Mouse (Mus musculus) kidney, postnatal 36 days (tissue): ENCODE results near the gene Ropn1.

Experiments
- DNase-seq, 2 experiments: peaks; one replicate each; pipeline ENCODE4 v3.0.0; 2021 to 2022; ENCODE audit warnings: mixed read lengths in 2 of 2

Gene Ropn1

GRCm38 (mm10) chr16:34649621-34650020 lies at the start of gene Ropn1:
Ropn1 (plus strand) TSS chr16:34649921.
- DNase-seq = no peak

GRCm38 (mm10) chr16:34601954-34602353 lies 47.8 kb upstream of the Ropn1 start:
- no peak for DNase-seq

- no peak for DNase-seq
These were observed 46.6 kb upstream of the Ropn1 start for GRCm38 (mm10) chr16:34603076-34603475.

- DNase-seq = no peak
These were observed 45.9 kb upstream of the Ropn1 start for GRCm38 (mm10) chr16:34603854-34604253.

GRCm38 (mm10) chr16:34605679-34606078 lies 44.0 kb upstream of the Ropn1 start:
- DNase-seq = peak; percentile 54 to 63

- DNase-seq = no peak
These were observed 39.6 kb upstream of the Ropn1 start for GRCm38 (mm10) chr16:34610137-34610536.

GRCm38 (mm10) chr16:34614021-34614420 lies 35.7 kb upstream of the Ropn1 start:
- no peak for DNase-seq

- DNase-seq = no peak
These were observed 22.1 kb upstream of the Ropn1 start for GRCm38 (mm10) chr16:34627591-34627990.

GRCm38 (mm10) chr16:34628397-34628796 lies 21.3 kb upstream of the Ropn1 start:
- no peak for DNase-seq

GRCm38 (mm10) chr16:34635557-34635956 lies 14.2 kb upstream of the Ropn1 start:
- no peak for DNase-seq

GRCm38 (mm10) chr16:34643511-34644259 lies 6.0 kb upstream of the Ropn1 start:
- DNase-seq = peak in 1 of 2 experiments; percentile 5

GRCm38 (mm10) chr16:34653023-34653422 lies 3.3 kb downstream of the Ropn1 start:
- no peak for DNase-seq

GRCm38 (mm10) chr16:34657566-34657965 lies 7.8 kb downstream of the Ropn1 start:
- DNase-seq = peak in 1 of 2 experiments; percentile 11

- no peak for DNase-seq
These were observed 8.3 kb downstream of the Ropn1 start for GRCm38 (mm10) chr16:34657983-34658382.

GRCm38 (mm10) chr16:34658388-34658787 lies 8.7 kb downstream of the Ropn1 start:
- no peak for DNase-seq

GRCm38 (mm10) chr16:34664553-34664952 lies 14.8 kb downstream of the Ropn1 start:
- DNase-seq = no peak

GRCm38 (mm10) chr16:34667031-34667726 lies 17.5 kb downstream of the Ropn1 start:
- peak; percentile 69 to 79 for DNase-seq

GRCm38 (mm10) chr16:34668341-34668740 lies 18.6 kb downstream of the Ropn1 start:
- no peak for DNase-seq

- DNase-seq = no peak
These were observed 22.2 kb downstream of the Ropn1 start for GRCm38 (mm10) chr16:34671966-34672365.

GRCm38 (mm10) chr16:34672822-34673221 lies 23.1 kb downstream of the Ropn1 start:
- no peak for DNase-seq

- DNase-seq = no peak
These were observed 24.6 kb downstream of the Ropn1 start for GRCm38 (mm10) chr16:34674365-34674764.

GRCm38 (mm10) chr16:34681823-34682222 lies 32.1 kb downstream of the Ropn1 start:
- DNase-seq = no peak

GRCm38 (mm10) chr16:34689879-34690278 lies 40.2 kb downstream of the Ropn1 start:
- DNase-seq = no peak
